Comparison of ENCODE assay signal across 25 mouse cellular contexts in the genomic region with DNA sequence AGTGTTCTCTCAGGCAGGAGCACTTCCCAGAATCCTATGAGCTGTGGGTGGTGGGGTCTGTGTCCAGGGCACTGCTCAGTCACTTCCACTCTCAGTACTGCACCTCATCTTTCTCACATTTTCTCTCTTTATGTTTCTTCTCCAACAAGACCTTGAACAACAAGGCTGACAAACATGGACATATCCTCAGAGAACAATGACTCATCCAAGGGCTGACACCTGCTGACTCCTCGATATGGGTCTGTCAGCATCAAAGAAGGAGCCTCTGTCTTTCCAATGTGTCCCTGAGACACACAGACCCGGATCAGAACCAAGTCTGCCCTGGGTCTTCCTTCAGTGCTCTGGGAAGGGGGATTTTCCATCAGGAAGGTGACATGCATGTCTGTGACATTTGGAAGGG. TPM values are rescaled to one million over a fixed set of nuclear protein-coding genes. Genes with fewer than 3 reads are reported as not detected.
DNase-seq lines count a peak whose midpoint lies in the region; ATAC-seq lines count a peak whose summit lies in the region.
"Had no signal": no experiment of that assay in that cellular context is flagged by ENCODE, and none has a peak within 500 bp of the region (broad histone marks: within the 10 kb centered on the region; RNA-seq: fewer than 3 reads in every experiment).

A gene (minus strand): TSS at position 101 of the 400 bp plus-strand sequence.

- ATAC-seq in heart, embryonic 11.5 days (replicated peaks; ENCODE audit: insufficient number of reproducible peaks, low FRiP score, low TSS enrichment) = no peak
- ATAC-seq: activated CD4-positive, CD25-positive, alpha-beta regulatory T cell, adult 4 months; CD4-positive, CD25-positive, alpha-beta regulatory T cell, adult 4 months; Patski had no signal

- no peak within 1 kb of the TSS for H3K9ac ChIP-seq in heart, embryonic 11.5 days (ENCODE audit: low read depth, low read length)

- no peaks in the 10 kb centered on the region for H3K27me3 ChIP-seq in heart, embryonic 10.5 days (ENCODE audit: insufficient read depth, poor library complexity, severe bottlenecking)
- H3K27me3 ChIP-seq in heart, embryonic 11.5 days (ENCODE audit: control insufficient read depth, insufficient read depth, low read length) = no peaks in the 10 kb centered on the region

- H3K9me3 ChIP-seq in heart, embryonic 10.5 days = no peaks in the 10 kb centered on the region
- H3K9me3 ChIP-seq in heart, embryonic 11.5 days (replicated peaks; ENCODE audit: control insufficient read depth, low read length) = no peaks in the 10 kb centered on the region
- H3K9me3 ChIP-seq: G1E had no signal

- DNase-seq in heart, adult 11 months = peak; percentile 72
- DNase-seq in heart, postnatal 10 days = no peak
- DNase-seq in heart, embryonic 10.5 days (ENCODE audit: low spot score) = peak; percentile 33
- DNase-seq: adrenal gland, adult 2 months; adrenal gland, adult 8-10 months; adrenal gland, postnatal 10 days; adrenal gland, postnatal 14 days; adrenal gland, postnatal 25 days; adrenal gland, postnatal 36 days; B cell, adult 2 months; cerebellum, adult 11 months; cerebellum, adult 11-12 months; cerebellum, adult 18-20 months had no signal

- 56% methylated on average over 2 of the region's 2 CpGs for WGBS in heart, embryonic 10.5 days
- 74% methylated on average over 2 of the region's 2 CpGs for whole genome bisulfite sequencing in heart, embryonic 11.5 days (ENCODE audit: insufficient replicate concordance)

- intact Hi-C loops in heart, postnatal 10 days (cut with DNase I) = no loop called here

- H3K4me1 ChIP-seq in heart, embryonic 10.5 days = no peaks in the 10 kb centered on the region
- H3K4me1 ChIP-seq in heart, embryonic 11.5 days (ENCODE audit: control insufficient read depth, insufficient read depth, low read length) = no peaks in the 10 kb centered on the region

- H3K27ac ChIP-seq in heart, embryonic 10.5 days = no peak within 1 kb of the TSS
- no peak within 1 kb of the TSS for H3K27ac ChIP-seq in heart, embryonic 11.5 days (ENCODE audit: low read depth, low read length)

- H3K4me2 ChIP-seq in heart, embryonic 11.5 days = no peak within 1 kb of the TSS

- H3K4me3 ChIP-seq in heart, embryonic 10.5 days = no peak within 1 kb of the TSS
- H3K4me3 ChIP-seq in heart, embryonic 11.5 days (ENCODE audit: low read depth, low read length) = no peak within 1 kb of the TSS

- H3K36me3 ChIP-seq in heart, embryonic 10.5 days = no peaks in the 10 kb centered on the region
- H3K36me3 ChIP-seq in heart, embryonic 11.5 days (ENCODE audit: control insufficient read depth, insufficient read depth, low read length) = no peaks in the 10 kb centered on the region
- H3K36me3 ChIP-seq: G1E had no signal

RNA-seq across cellular contexts. Expression of the gene that starts here (rescaled TPM):
- total RNA-seq in heart, postnatal 10 days (2021) = not detected
- not detected in 2 replicates for polyA plus RNA-seq in heart, embryonic 10.5 days (2016; fragmentation: Nextera tagmentation; extraction: Ambion mirVana)
- polyA plus RNA-seq in heart, embryonic 11.5 days (2014; fragmentation: Nextera tagmentation; extraction: Ambion mirVana) = not detected in 2 replicates
- total RNA-seq: adrenal gland, adult 18-20 months; adrenal gland, adult 2 months; adrenal gland, adult 8-10 months; adrenal gland, postnatal 10 days; adrenal gland, postnatal 14 days; adrenal gland, postnatal 25 days; adrenal gland, postnatal 36 days; adrenal gland, postnatal 4 days; CH12.LX; ES-E14; G1E; MEL had no signal
- polyA plus RNA-seq: activated CD4-positive, CD25-positive, alpha-beta regulatory T cell, adult 4 months; adrenal gland, adult 2 months; brain, embryonic 14.5 days; C2C12; CD4-positive, CD25-positive, alpha-beta regulatory T cell, adult 4 months; G1E; Patski had no signal

Comparison
In these comparisons a context has a peak if more than half of its experiments do, and no peak if none do; other contexts are left out.
1. Peak in DNase-seq in heart, embryonic 10.5 days; RNA of the gene not detected or under 1 TPM.